10 mouse cellular contexts compared by ENCODE assay signal in genomic region chr5:111519500-111520041, GRCm38 (mm10).
A peak's percentile ranks its signal among the peaks of the same experiment; 100 is the strongest.
DNase-seq lines count a peak whose midpoint lies in the region; ATAC-seq and TF ChIP-seq lines count a peak whose summit lies in the region.
"Had no signal": no experiment of that assay in that cellular context is flagged by ENCODE, and none has a peak within 500 bp of the region (broad histone marks: within the 10 kb centered on the region; RNA-seq: fewer than 3 reads in every experiment).

No protein-coding gene starts in this region.

- intact Hi-C loops in heart, adult 2 months (cut with DNase I) = no loop called here
- intact Hi-C loops in left cerebral cortex, postnatal 14 days (cut with DNase I) = no loop called here

- no peaks in the 10 kb centered on the region for H3K9me3 ChIP-seq in heart, embryonic 14.5 days (ENCODE audit: control insufficient read depth, low read length)
- no peaks in the 10 kb centered on the region for H3K9me3 ChIP-seq in heart, embryonic 16.5 days (replicated peaks; ENCODE audit: control insufficient read depth, low read length)

- no peak for TF ChIP-seq CTCF in heart, adult 2 months (IDR thresholded peaks at IDR 0.05)

- H3K27me3 ChIP-seq in heart, embryonic 14.5 days (ENCODE audit: control insufficient read depth, insufficient read depth, low read length) = no peaks in the 10 kb centered on the region
- no peaks in the 10 kb centered on the region for H3K27me3 ChIP-seq in heart, adult 2 months (ENCODE audit: control insufficient read depth, insufficient read depth, low read length)
- peaks cover 2% of the 10 kb centered on the region; the same call in 1 of the 2 replicates for H3K27me3 ChIP-seq in heart, embryonic 16.5 days (ENCODE audit: control insufficient read depth, insufficient read depth, low read length)

- no peak for TF ChIP-seq POLR2A in heart, adult 2 months (IDR thresholded peaks at IDR 0.05; ENCODE audit: insufficient read depth, low read depth, low read length)

- H3K4me1 ChIP-seq in heart, embryonic 14.5 days (ENCODE audit: control insufficient read depth in 2 of 2, insufficient read depth in 2 of 2, low read length in 2 of 2) = peaks cover 19 to 25% of the 10 kb centered on the region in 2 experiments
- H3K4me1 ChIP-seq in heart, adult 2 months (ENCODE audit: control insufficient read depth, insufficient read depth, low read length) = no peaks in the 10 kb centered on the region; the same call in 1 of the 2 replicates
- H3K4me1 ChIP-seq in heart, embryonic 16.5 days (ENCODE audit: control insufficient read depth, insufficient read depth, low read length) = peaks cover 14% of the 10 kb centered on the region

- no peak for TF ChIP-seq EP300 in heart, adult 2 months (IDR thresholded peaks at IDR 0.05; ENCODE audit: insufficient read depth, low read depth, low read length)

- peak overlapping the region; percentile 26 for H3K4me2 ChIP-seq in heart, embryonic 14.5 days (ENCODE audit: low read length)
- no peak overlapping the region for H3K4me2 ChIP-seq in heart, embryonic 16.5 days (ENCODE audit: low read depth, low read length)

- H3K36me3 ChIP-seq in heart, embryonic 14.5 days (ENCODE audit: control insufficient read depth, insufficient read depth, low read length) = no peaks in the 10 kb centered on the region
- H3K36me3 ChIP-seq in heart, adult 2 months (ENCODE audit: control insufficient read depth, insufficient read depth, low read length) = no peaks in the 10 kb centered on the region
- no peaks in the 10 kb centered on the region for H3K36me3 ChIP-seq in heart, embryonic 16.5 days (ENCODE audit: control insufficient read depth, insufficient read depth)
- H3K36me3 ChIP-seq: G1E had no signal

- DNase-seq in heart, adult 2 months = no peak
- peak; percentile 50 for DNase-seq in c-Kit-positive CD71-positive TER-119-negative erythroid progenitor cells, embryonic 14.5 days (ENCODE audit: low read depth)
- peak; percentile 50 for DNase-seq in mesoderm, embryonic 11.5 days (ENCODE audit: low read depth, low spot score)
- no peak for DNase-seq in Muller cell, postnatal 12 days (ENCODE audit: inconsistent ontology term)
- DNase-seq in left cerebral cortex, postnatal 14 days (ENCODE audit: low spot score in 2 of 2) = no peak
- DNase-seq: cerebellum, postnatal 25 days had no signal

- no peak for ATAC-seq in heart, embryonic 14.5 days (ENCODE audit: insufficient number of reproducible peaks, insufficient read depth, low FRiP score, low read depth)
- ATAC-seq in heart, embryonic 16.5 days (replicated peaks; ENCODE audit: extremely low read depth, insufficient read depth, low FRiP score) = peak; percentile 67; the same call in 1 of the 2 replicates
- ATAC-seq in erythroid progenitor cell, adult 5-6 weeks (replicated peaks; ENCODE audit: low FRiP score, poor library complexity, severe bottlenecking) = no peak

- peak overlapping the region; percentile 31; the same call in 1 of the 2 replicates for H3K9ac ChIP-seq in heart, embryonic 14.5 days (ENCODE audit: low read length)
- H3K9ac ChIP-seq in heart, adult 2 months (ENCODE audit: low read depth, low read length) = no peak overlapping the region
- no peak overlapping the region for H3K9ac ChIP-seq in heart, embryonic 16.5 days (ENCODE audit: low read length)

- H3K4me3 ChIP-seq in heart, embryonic 14.5 days (ENCODE audit: control insufficient read depth in 1 of 2, insufficient read depth in 1 of 2, low read depth in 1 of 2, low read length in 2 of 2) = no peak overlapping the region
- H3K4me3 ChIP-seq in heart, adult 2 months = no peak overlapping the region
- H3K4me3 ChIP-seq in heart, embryonic 16.5 days (ENCODE audit: low read length) = no peak overlapping the region

- H3K79me2 ChIP-seq in heart, adult 2 months (replicated peaks; ENCODE audit: control insufficient read depth, insufficient read depth, low read length) = no peaks in the 10 kb centered on the region

- WGBS in heart, embryonic 14.5 days = 9% methylated on average over 7 of the region's 7 CpGs
- 22% methylated on average over 7 of the region's 7 CpGs for WGBS in heart, adult 2 months
- WGBS in heart, embryonic 16.5 days = 17% methylated on average over 7 of the region's 7 CpGs

- peak overlapping the region; percentile 46 to 60 for H3K27ac ChIP-seq in heart, embryonic 14.5 days (replicated peaks in 1 of 2; ENCODE audit: control insufficient read depth in 1 of 2, insufficient read depth in 1 of 2, low read depth in 2 of 2, low read length in 2 of 2)
- no peak overlapping the region for H3K27ac ChIP-seq in heart, adult 2 months
- no peak overlapping the region for H3K27ac ChIP-seq in heart, embryonic 16.5 days (ENCODE audit: low read length)

Comparison
In these comparisons a context has a peak if more than half of its experiments do, and no peak if none do; other contexts are left out.
1. H3K27ac ChIP-seq: peak in heart, embryonic 14.5 days (2 of 2); none in heart, adult 2 months (single experiment) and heart, embryonic 16.5 days (single experiment).
2. DNase-seq: peak in c-Kit-positive CD71-positive TER-119-negative erythroid progenitor cells, embryonic 14.5 days (single experiment) and mesoderm, embryonic 11.5 days (single experiment); none in heart, adult 2 months (0 of 2), Muller cell, postnatal 12 days (single experiment) and left cerebral cortex, postnatal 14 days (0 of 2).